ENCODE assay signal across 8 mouse cellular contexts in genomic region chr15:10313522-10314455, GRCm38 (mm10). TPM values are rescaled to one million over a fixed set of nuclear protein-coding genes. Genes with fewer than 3 reads are reported as not detected.
A peak's percentile ranks its signal among the peaks of the same experiment; 100 is the strongest.
DNase-seq lines count a peak whose midpoint lies in the region; TF ChIP-seq lines count a peak whose summit lies in the region.
"Had no signal": no experiment of that assay in that cellular context is flagged by ENCODE, and none has a peak within 500 bp of the region (broad histone marks: within the 10 kb centered on the region; RNA-seq: fewer than 3 reads in every experiment).

No protein-coding gene starts in this region.

- H3K4me1 ChIP-seq in E14TG2a.4 (replicated peaks; ENCODE audit: low read depth, low read length) = no peaks in the 10 kb centered on the region

- no peak overlapping the region for H3K4me3 ChIP-seq in E14TG2a.4 (replicated peaks; ENCODE audit: low read length)

- intact Hi-C loops in gastrocnemius, postnatal 14 days (cut with DNase I; ENCODE audit: low total_unique reads) = no loop called here

- TF ChIP-seq CTCF in E14TG2a.4 (conservative IDR thresholded peaks at IDR 0.05; ENCODE audit: low read length) = peak; percentile 66

- no peaks in the 10 kb centered on the region for H3K9me3 ChIP-seq in E14TG2a.4 (ENCODE audit: low read length)

- no peaks in the 10 kb centered on the region for H3K36me3 ChIP-seq in E14TG2a.4 (ENCODE audit: insufficient read depth, low read length)

- peak; percentile 18 for DNase-seq in A20 (ENCODE audit: low read depth, low spot score)
- peak; percentile 80 to 81 for DNase-seq in cerebellum, postnatal 14 days
- peak; percentile 37 for DNase-seq in gastrocnemius, postnatal 14 days
- DNase-seq in layer of hippocampus, adult 18-20 months (ENCODE audit: low spot score in 2 of 2) = peak; percentile 58 to 88
- DNase-seq in mesoderm, embryonic 11.5 days (ENCODE audit: low read depth, low spot score) = peak; percentile 39
- peak; percentile 24 for DNase-seq in skeletal muscle tissue, adult 2 months (ENCODE audit: low read depth, low spot score)

- no peaks in the 10 kb centered on the region for H3K27me3 ChIP-seq in E14TG2a.4 (ENCODE audit: insufficient read depth, low read length)

RNA-seq across cellular contexts. Expression of gene Gm21973, which starts 11.4 kb away (rescaled TPM):
- not detected for total RNA-seq in gastrocnemius, postnatal 14 days (2021)
- total RNA-seq in layer of hippocampus, adult 18-20 months (2021) = not detected
- total RNA-seq: hematopoietic stem cell, adult 5-6 weeks had no signal

RNA-seq across cellular contexts. Expression of gene Agxt2, which starts 44.5 kb away (rescaled TPM):
- not detected for total RNA-seq in gastrocnemius, postnatal 14 days (2021)
- total RNA-seq in layer of hippocampus, adult 18-20 months (2021) = not detected
- total RNA-seq: hematopoietic stem cell, adult 5-6 weeks had no signal

Comparison
In these comparisons a context has a peak if more than half of its experiments do, and no peak if none do; other contexts are left out.
1. DNase-seq: peak in every context shown above with its lines; median percentile 80 in cerebellum, postnatal 14 days; 73 in layer of hippocampus, adult 18-20 months; 39 in mesoderm, embryonic 11.5 days; 37 in gastrocnemius, postnatal 14 days; 24 in skeletal muscle tissue, adult 2 months; 18 in A20.